26 mouse cellular contexts compared by ENCODE assay signal in genomic region chr19:46323716-46324115, GRCm38 (mm10). TPM values are rescaled to one million over a fixed set of nuclear protein-coding genes. Genes with fewer than 3 reads are reported as not detected.
A peak's percentile ranks its signal among the peaks of the same experiment; 100 is the strongest.
DNase-seq lines count a peak whose midpoint lies in the region; ATAC-seq and TF ChIP-seq lines count a peak whose summit lies in the region.
"Had no signal": no experiment of that assay in that cellular context is flagged by ENCODE, and none has a peak within 500 bp of the region (broad histone marks: within the 10 kb centered on the region; RNA-seq: fewer than 3 reads in every experiment).

No protein-coding gene starts in this region.

- no peak overlapping the region for H3K27ac ChIP-seq in forebrain, embryonic 15.5 days (replicated peaks)
- no peak overlapping the region for H3K27ac ChIP-seq in forebrain, embryonic 13.5 days
- H3K27ac ChIP-seq in hindbrain, embryonic 15.5 days (replicated peaks): no peak overlapping the region
- no peak overlapping the region for H3K27ac ChIP-seq in hindbrain, embryonic 11.5 days (ENCODE audit: low read depth, low read length)
- no peak overlapping the region for H3K27ac ChIP-seq in midbrain, embryonic 15.5 days
- H3K27ac ChIP-seq in midbrain, postnatal 0 days (ENCODE audit: low read depth, low read length): no peak overlapping the region
- H3K27ac ChIP-seq: heart, adult 2 months; kidney, embryonic 15.5 days; liver, embryonic 14.5 days; macrophage; neural tube, embryonic 12.5 days had no signal

- DNase-seq in hindbrain, embryonic 11.5 days (ENCODE audit: low spot score): no peak
- no peak for DNase-seq in midbrain, postnatal 0 days (ENCODE audit: low spot score)
- no peak for DNase-seq in right cerebral cortex, adult 2 months (ENCODE audit: low spot score in 2 of 2)
- DNase-seq: adrenal gland, postnatal 25 days; B cell, adult 2 months; gastrocnemius, postnatal 36 days; heart, adult 2 months; heart, postnatal 4 days; kidney, adult 18-20 months; kidney, postnatal 25 days; liver; lung, adult 2 months; lung, postnatal 10 days; retina, postnatal 1 day; thymus, adult 2 months; thymus, postnatal 4 days had no signal

- WGBS in forebrain, embryonic 15.5 days: 67% methylated on average over 5 of the region's 5 CpGs
- WGBS in forebrain, embryonic 13.5 days: 79% methylated on average over 5 of the region's 5 CpGs
- 77% methylated on average over 5 of the region's 5 CpGs for WGBS in hindbrain, embryonic 15.5 days
- 78% methylated on average over 5 of the region's 5 CpGs for WGBS in hindbrain, embryonic 11.5 days
- 72% methylated on average over 5 of the region's 5 CpGs for WGBS in midbrain, embryonic 15.5 days
- WGBS in midbrain, postnatal 0 days: 69% methylated on average over 5 of the region's 5 CpGs

- no peaks in the 10 kb centered on the region for H3K36me3 ChIP-seq in forebrain, embryonic 15.5 days
- H3K36me3 ChIP-seq in forebrain, embryonic 13.5 days (ENCODE audit: poor library complexity, severe bottlenecking): no peaks in the 10 kb centered on the region
- H3K36me3 ChIP-seq in hindbrain, embryonic 15.5 days: no peaks in the 10 kb centered on the region
- H3K36me3 ChIP-seq in hindbrain, embryonic 11.5 days (ENCODE audit: control insufficient read depth, insufficient read depth, low read length): no peaks in the 10 kb centered on the region
- H3K36me3 ChIP-seq in midbrain, embryonic 15.5 days (replicated peaks): no peaks in the 10 kb centered on the region
- 0 out of 2 replicates have a peak, but pooled peaks cover 3% of the 10 kb centered on the region for H3K36me3 ChIP-seq in midbrain, postnatal 0 days (ENCODE audit: insufficient read depth, low read length)
- H3K36me3 ChIP-seq: heart, embryonic 12.5 days; kidney, embryonic 15.5 days; neural tube, embryonic 12.5 days had no signal

- no peak for TF ChIP-seq CTCF in midbrain, postnatal 0 days (IDR thresholded peaks at IDR 0.05)

- peaks cover 84% of the 10 kb centered on the region for H3K4me1 ChIP-seq in forebrain, embryonic 15.5 days
- peaks cover 78% of the 10 kb centered on the region for H3K4me1 ChIP-seq in forebrain, embryonic 13.5 days
- peaks cover 81% of the 10 kb centered on the region for H3K4me1 ChIP-seq in hindbrain, embryonic 15.5 days (replicated peaks)
- peaks cover 26% of the 10 kb centered on the region for H3K4me1 ChIP-seq in hindbrain, embryonic 11.5 days (replicated peaks; ENCODE audit: control insufficient read depth, insufficient read depth, low read length)
- H3K4me1 ChIP-seq in midbrain, embryonic 15.5 days: peaks cover 86% of the 10 kb centered on the region
- H3K4me1 ChIP-seq in midbrain, postnatal 0 days (ENCODE audit: insufficient read depth, low read length): peaks cover 33% of the 10 kb centered on the region

- H3K4me3 ChIP-seq in forebrain, embryonic 15.5 days: no peak overlapping the region
- no peak overlapping the region for H3K4me3 ChIP-seq in forebrain, embryonic 13.5 days
- no peak overlapping the region for H3K4me3 ChIP-seq in hindbrain, embryonic 15.5 days
- no peak overlapping the region for H3K4me3 ChIP-seq in hindbrain, embryonic 11.5 days (ENCODE audit: low read depth, low read length)
- H3K4me3 ChIP-seq in midbrain, embryonic 15.5 days: no peak overlapping the region
- H3K4me3 ChIP-seq in midbrain, postnatal 0 days (ENCODE audit: low read depth, low read length): no peak overlapping the region
- H3K4me3 ChIP-seq: heart, adult 2 months; heart, embryonic 12.5 days; kidney, embryonic 15.5 days; neural tube, embryonic 12.5 days had no signal

- no peaks in the 10 kb centered on the region for H3K9me3 ChIP-seq in forebrain, embryonic 15.5 days
- no peaks in the 10 kb centered on the region for H3K9me3 ChIP-seq in forebrain, embryonic 13.5 days (replicated peaks)
- H3K9me3 ChIP-seq in hindbrain, embryonic 15.5 days: no peaks in the 10 kb centered on the region
- no peaks in the 10 kb centered on the region for H3K9me3 ChIP-seq in hindbrain, embryonic 11.5 days (ENCODE audit: control insufficient read depth, low read length)
- no peaks in the 10 kb centered on the region for H3K9me3 ChIP-seq in midbrain, embryonic 15.5 days
- no peaks in the 10 kb centered on the region for H3K9me3 ChIP-seq in midbrain, postnatal 0 days (ENCODE audit: low read length)
- H3K9me3 ChIP-seq: heart, embryonic 12.5 days; kidney, embryonic 15.5 days; neural tube, embryonic 12.5 days had no signal

- ATAC-seq in forebrain, embryonic 15.5 days (replicated peaks): no peak
- ATAC-seq in forebrain, embryonic 13.5 days: no peak
- no peak for ATAC-seq in hindbrain, embryonic 15.5 days (ENCODE audit: low FRiP score, low read depth)
- ATAC-seq in hindbrain, embryonic 11.5 days (ENCODE audit: low FRiP score): no peak
- ATAC-seq in midbrain, embryonic 15.5 days (replicated peaks): no peak
- no peak for ATAC-seq in midbrain, postnatal 0 days (ENCODE audit: low FRiP score)
- ATAC-seq: forebrain, embryonic 14.5 days had no signal

- H3K27me3 ChIP-seq in forebrain, embryonic 15.5 days: peaks cover 22% of the 10 kb centered on the region; the same call in 1 of the 2 replicates
- H3K27me3 ChIP-seq in forebrain, embryonic 13.5 days: peaks cover 54% of the 10 kb centered on the region
- H3K27me3 ChIP-seq in hindbrain, embryonic 15.5 days: 0 out of 2 replicates have a peak, but pooled peaks cover 9% of the 10 kb centered on the region
- H3K27me3 ChIP-seq in hindbrain, embryonic 11.5 days (ENCODE audit: control insufficient read depth, insufficient read depth, low read length): peaks cover 44% of the 10 kb centered on the region
- H3K27me3 ChIP-seq in midbrain, embryonic 15.5 days (replicated peaks): no peaks in the 10 kb centered on the region
- H3K27me3 ChIP-seq in midbrain, postnatal 0 days (ENCODE audit: insufficient read depth, low read length): no peaks in the 10 kb centered on the region

- H3K9ac ChIP-seq in forebrain, embryonic 15.5 days (replicated peaks): no peak overlapping the region
- no peak overlapping the region for H3K9ac ChIP-seq in forebrain, embryonic 13.5 days
- H3K9ac ChIP-seq in hindbrain, embryonic 15.5 days: 0 out of 2 replicates have a peak overlapping the region, but pooled peaks have one; percentile 2
- H3K9ac ChIP-seq in hindbrain, embryonic 11.5 days (ENCODE audit: low read depth, low read length): no peak overlapping the region
- H3K9ac ChIP-seq in midbrain, embryonic 15.5 days: no peak overlapping the region
- 0 out of 2 replicates have a peak overlapping the region, but pooled peaks have one; percentile 19 for H3K9ac ChIP-seq in midbrain, postnatal 0 days (replicated peaks; ENCODE audit: low read length, poor library complexity, severe bottlenecking)
- H3K9ac ChIP-seq: heart, embryonic 12.5 days; kidney, embryonic 15.5 days; liver, embryonic 14.5 days; neural tube, embryonic 12.5 days had no signal

- 0 out of 2 replicates have a peak overlapping the region, but pooled peaks have one; percentile 4 for H3K4me2 ChIP-seq in forebrain, embryonic 15.5 days (replicated peaks)
- no peak overlapping the region for H3K4me2 ChIP-seq in forebrain, embryonic 13.5 days
- 0 out of 2 replicates have a peak overlapping the region, but pooled peaks have one; percentile 97 for H3K4me2 ChIP-seq in hindbrain, embryonic 15.5 days
- no peak overlapping the region for H3K4me2 ChIP-seq in hindbrain, embryonic 11.5 days (replicated peaks; ENCODE audit: low read depth, low read length)
- peak overlapping the region; percentile 93; the same call in 1 of the 2 replicates for H3K4me2 ChIP-seq in midbrain, embryonic 15.5 days
- 0 out of 2 replicates have a peak overlapping the region, but pooled peaks have one; percentile 97 for H3K4me2 ChIP-seq in midbrain, postnatal 0 days (ENCODE audit: low read depth, low read length, poor library complexity, severe bottlenecking)
- H3K4me2 ChIP-seq: heart, embryonic 12.5 days; kidney, embryonic 15.5 days had no signal

RNA-seq across cellular contexts. Expression of gene Psd, which starts 3.2 kb away (rescaled TPM):
- polyA plus RNA-seq in forebrain, embryonic 15.5 days (2015; fragmentation: Nextera tagmentation; extraction: Ambion mirVana): 78.2 and 79.9 TPM in 2 replicates
- 31.0 and 34.8 TPM in 2 replicates for polyA plus RNA-seq in forebrain, embryonic 13.5 days (2015; fragmentation: Nextera tagmentation; extraction: Ambion mirVana)
- 119 and 145 TPM in 2 replicates for polyA plus RNA-seq in hindbrain, embryonic 15.5 days (2015; fragmentation: Nextera tagmentation; extraction: Ambion mirVana)
- 10.0 and 11.9 TPM in 2 replicates for polyA plus RNA-seq in hindbrain, embryonic 11.5 days (2014; fragmentation: Nextera tagmentation; extraction: Ambion mirVana)
- 146 and 148 TPM in 2 replicates for polyA plus RNA-seq in midbrain, embryonic 15.5 days (2015; fragmentation: Nextera tagmentation; extraction: Ambion mirVana)
- total RNA-seq in midbrain, postnatal 0 days (2014; rRNA removed): 471 and 481 TPM in 2 replicates
- 179 and 185 TPM in 2 replicates for polyA plus RNA-seq in midbrain, postnatal 0 days (2015; fragmentation: Nextera tagmentation; extraction: Ambion mirVana)

RNA-seq across cellular contexts. Expression of gene Fbxl15, which starts 4.3 kb away (rescaled TPM):
- 37.5 and 40.2 TPM in 2 replicates for polyA plus RNA-seq in forebrain, embryonic 15.5 days (2015; fragmentation: Nextera tagmentation; extraction: Ambion mirVana)
- polyA plus RNA-seq in forebrain, embryonic 13.5 days (2015; fragmentation: Nextera tagmentation; extraction: Ambion mirVana): 30.8 and 32.8 TPM in 2 replicates
- polyA plus RNA-seq in hindbrain, embryonic 15.5 days (2015; fragmentation: Nextera tagmentation; extraction: Ambion mirVana): 47.1 and 51.8 TPM in 2 replicates
- 26.3 and 27.1 TPM in 2 replicates for polyA plus RNA-seq in hindbrain, embryonic 11.5 days (2014; fragmentation: Nextera tagmentation; extraction: Ambion mirVana)
- polyA plus RNA-seq in midbrain, embryonic 15.5 days (2015; fragmentation: Nextera tagmentation; extraction: Ambion mirVana): 48.2 and 54.8 TPM in 2 replicates
- total RNA-seq in midbrain, postnatal 0 days (2014; rRNA removed): 48.3 and 57.8 TPM in 2 replicates
- 55.2 and 56.8 TPM in 2 replicates for polyA plus RNA-seq in midbrain, postnatal 0 days (2015; fragmentation: Nextera tagmentation; extraction: Ambion mirVana)

RNA-seq across cellular contexts. Expression of gene Cuedc2, which starts 14.8 kb away (rescaled TPM):
- 351 and 362 TPM in 2 replicates for polyA plus RNA-seq in forebrain, embryonic 15.5 days (2015; fragmentation: Nextera tagmentation; extraction: Ambion mirVana)
- 304 and 309 TPM in 2 replicates for polyA plus RNA-seq in forebrain, embryonic 13.5 days (2015; fragmentation: Nextera tagmentation; extraction: Ambion mirVana)
- polyA plus RNA-seq in hindbrain, embryonic 15.5 days (2015; fragmentation: Nextera tagmentation; extraction: Ambion mirVana): 336 and 347 TPM in 2 replicates
- polyA plus RNA-seq in hindbrain, embryonic 11.5 days (2014; fragmentation: Nextera tagmentation; extraction: Ambion mirVana): 252 and 260 TPM in 2 replicates
- 340 and 347 TPM in 2 replicates for polyA plus RNA-seq in midbrain, embryonic 15.5 days (2015; fragmentation: Nextera tagmentation; extraction: Ambion mirVana)
- 157 and 177 TPM in 2 replicates for total RNA-seq in midbrain, postnatal 0 days (2014; rRNA removed)
- 314 and 337 TPM in 2 replicates for polyA plus RNA-seq in midbrain, postnatal 0 days (2015; fragmentation: Nextera tagmentation; extraction: Ambion mirVana)

RNA-seq across cellular contexts. Expression of gene Mfsd13a, which starts 17.2 kb away (rescaled TPM):
- 8.7 and 9.3 TPM in 2 replicates for polyA plus RNA-seq in forebrain, embryonic 15.5 days (2015; fragmentation: Nextera tagmentation; extraction: Ambion mirVana)
- 7.6 and 7.8 TPM in 2 replicates for polyA plus RNA-seq in forebrain, embryonic 13.5 days (2015; fragmentation: Nextera tagmentation; extraction: Ambion mirVana)
- polyA plus RNA-seq in hindbrain, embryonic 15.5 days (2015; fragmentation: Nextera tagmentation; extraction: Ambion mirVana): 12.3 and 12.5 TPM in 2 replicates
- 4.4 and 6.9 TPM in 2 replicates for polyA plus RNA-seq in hindbrain, embryonic 11.5 days (2014; fragmentation: Nextera tagmentation; extraction: Ambion mirVana)
- polyA plus RNA-seq in midbrain, embryonic 15.5 days (2015; fragmentation: Nextera tagmentation; extraction: Ambion mirVana): 11.1 and 11.7 TPM in 2 replicates
- 7.2 and 19.2 TPM in 2 replicates for total RNA-seq in midbrain, postnatal 0 days (2014; rRNA removed)
- polyA plus RNA-seq in midbrain, postnatal 0 days (2015; fragmentation: Nextera tagmentation; extraction: Ambion mirVana): 10.6 and 11.4 TPM in 2 replicates

RNA-seq across cellular contexts. Expression of gene Nfkb2, which starts 19.6 kb away (rescaled TPM):
- polyA plus RNA-seq in forebrain, embryonic 15.5 days (2015; fragmentation: Nextera tagmentation; extraction: Ambion mirVana): 1.9 and 2.2 TPM in 2 replicates
- polyA plus RNA-seq in forebrain, embryonic 13.5 days (2015; fragmentation: Nextera tagmentation; extraction: Ambion mirVana): 1.1 and 1.5 TPM in 2 replicates
- 2.8 and 3.3 TPM in 2 replicates for polyA plus RNA-seq in hindbrain, embryonic 15.5 days (2015; fragmentation: Nextera tagmentation; extraction: Ambion mirVana)
- polyA plus RNA-seq in hindbrain, embryonic 11.5 days (2014; fragmentation: Nextera tagmentation; extraction: Ambion mirVana): 2.7 and 4.6 TPM in 2 replicates
- polyA plus RNA-seq in midbrain, embryonic 15.5 days (2015; fragmentation: Nextera tagmentation; extraction: Ambion mirVana): 2.3 and 2.7 TPM in 2 replicates
- total RNA-seq in midbrain, postnatal 0 days (2014; rRNA removed): 3.1 and 4.5 TPM in 2 replicates
- polyA plus RNA-seq in midbrain, postnatal 0 days (2015; fragmentation: Nextera tagmentation; extraction: Ambion mirVana): 2.3 and 2.4 TPM in 2 replicates

Comparison
In these comparisons a context has a peak if more than half of its experiments do, and no peak if none do; other contexts are left out.
1. H3K4me2 ChIP-seq: peak in forebrain, embryonic 15.5 days (single experiment), hindbrain, embryonic 15.5 days (single experiment), midbrain, embryonic 15.5 days (single experiment) and midbrain, postnatal 0 days (single experiment); none in forebrain, embryonic 13.5 days (single experiment) and hindbrain, embryonic 11.5 days (single experiment).
2. H3K9ac ChIP-seq: peak in hindbrain, embryonic 15.5 days (single experiment) and midbrain, postnatal 0 days (single experiment); none in forebrain, embryonic 15.5 days (single experiment), forebrain, embryonic 13.5 days (single experiment), hindbrain, embryonic 11.5 days (single experiment) and midbrain, embryonic 15.5 days (single experiment).